Mouse (Mus musculus): ENCODE measurements around the gene Mymx. TPM values are rescaled to one million over a fixed set of nuclear protein-coding genes. Genes with fewer than 3 reads are reported as not detected.

Mymx gene
- total RNA-seq, 2 experiments from 2014 or later = not detected

GRCm38 (mm10) chr17:45575123-45575897 lies 26.6 kb downstream of the Mymx start:
- DNase-seq = no peak
- intact Hi-C loops (cut with DNase I) = no loop called here

DNA sequence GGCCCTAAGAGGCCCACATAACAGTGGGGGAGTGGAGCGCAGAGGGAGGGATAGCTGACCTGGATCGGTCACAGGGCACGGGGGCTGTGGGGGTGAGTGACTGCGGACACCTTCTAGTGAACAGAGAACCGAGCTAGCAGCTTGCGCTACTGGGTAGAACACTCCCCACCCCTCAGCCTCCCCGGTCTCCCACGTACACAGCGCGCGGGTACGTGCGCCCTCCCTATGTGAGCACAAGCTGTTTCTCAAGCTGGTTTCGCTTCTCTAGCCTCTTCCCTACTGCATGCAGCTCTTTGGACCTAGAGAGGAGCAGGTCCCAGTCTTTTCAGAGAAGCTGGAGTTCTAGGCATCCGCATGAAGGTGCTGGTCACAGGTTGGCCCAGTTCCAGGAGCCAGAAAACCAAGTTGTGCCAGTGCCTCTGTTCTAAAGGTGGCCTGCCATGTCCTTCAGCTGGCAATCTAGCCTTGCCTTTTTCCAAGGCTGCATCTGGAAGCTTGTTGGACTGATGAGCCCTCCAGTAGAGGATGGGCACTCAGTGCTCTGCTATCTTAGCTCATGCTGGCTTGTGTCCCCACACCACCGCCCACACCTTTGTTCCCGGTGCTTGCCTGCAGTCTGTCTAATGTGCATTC lies 27.7 kb downstream of the Mymx start:
- intact Hi-C loops (cut with DNase I) = loop anchor here (5.0 kb wide), 1 partner anchor 628 kb away; the partner anchor contains the start of genes Polh and Xpo5
- DNase-seq = peak; percentile 71 to 83

- peak; percentile 97 to 98 for DNase-seq
- intact Hi-C loops (cut with DNase I) = loop anchor here (5.0 kb wide), 1 partner anchor 629 kb away; the partner anchor contains the start of genes Polh and Xpo5
Observed at GRCm38 (mm10) chr17:45573780-45574123, 28.1 kb downstream of the Mymx start.

DNA sequence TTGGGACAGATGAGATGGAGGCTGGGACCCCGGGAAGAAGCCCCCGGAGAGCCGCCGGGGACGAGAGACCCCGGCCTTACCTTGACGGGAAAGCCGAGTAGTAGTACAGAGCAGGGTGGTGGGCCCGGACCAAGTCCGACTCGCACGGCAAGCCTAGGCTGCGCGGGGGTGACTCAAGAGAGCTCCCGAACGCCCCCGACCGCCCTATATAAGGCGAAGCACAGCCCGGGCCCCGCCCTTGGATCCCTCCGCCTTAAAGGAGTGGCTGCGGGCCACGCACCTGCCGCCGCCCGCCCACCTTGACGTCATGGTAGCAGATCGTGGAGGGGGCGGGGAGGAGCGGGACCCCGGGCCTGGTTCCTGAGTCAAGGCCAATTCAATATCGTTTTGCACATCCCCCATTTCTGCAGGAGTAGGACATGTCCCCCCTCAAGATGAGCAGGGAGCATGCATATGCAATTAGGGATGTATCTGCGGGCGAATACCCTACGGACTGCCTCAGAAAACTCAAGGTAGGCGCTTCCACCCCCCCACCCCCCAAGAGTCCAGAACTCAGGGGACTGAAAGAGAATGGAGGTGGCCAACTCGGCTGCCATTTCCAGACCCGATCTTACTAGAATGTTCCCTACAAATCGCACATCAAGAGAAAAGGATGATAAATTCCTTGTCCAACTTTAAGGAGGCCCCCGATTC lies 28.7 kb downstream of the Mymx start, which contains the start of gene Hsp90ab1:
Gene Hsp90ab1 (minus strand): TSS at position 185 of the 693 bp plus-strand sequence.
- DNase-seq = peak; percentile 99
- intact Hi-C loops (cut with DNase I) = loop anchor here (5.0 kb wide), 1 partner anchor 629 kb away; the partner anchor contains the start of genes Polh and Xpo5

GRCm38 (mm10) chr17:45572103-45573086 lies 29.5 kb downstream of the Mymx start:
- DNase-seq = peak; percentile 80 to 83
- intact Hi-C loops (cut with DNase I) = loop anchor here (5.0 kb wide), 1 partner anchor 630 kb away; the partner anchor contains the start of genes Polh and Xpo5

DNA sequence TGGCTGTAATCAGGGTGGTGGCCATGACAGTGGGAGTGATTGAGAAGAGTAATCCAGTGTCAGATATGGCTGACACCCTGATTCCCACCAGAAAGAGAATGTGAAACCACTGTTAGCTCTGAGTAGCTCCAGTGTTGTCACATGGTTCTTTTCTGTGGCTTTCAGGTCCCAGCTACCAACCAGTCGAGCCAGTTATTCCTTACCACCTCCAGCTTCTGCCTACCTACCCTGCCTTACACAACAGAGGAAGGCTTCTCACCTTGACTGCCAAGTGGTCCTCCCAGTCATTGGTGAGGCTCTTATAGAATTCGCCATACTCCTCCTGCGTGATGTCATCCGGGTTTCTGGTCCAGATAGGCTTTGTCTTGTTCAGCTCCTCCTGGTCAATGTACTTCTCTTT lies 31.9 kb downstream of the Mymx start:
- DNase-seq = no peak
- intact Hi-C loops (cut with DNase I) = loop anchor here (5.0 to 10.0 kb wide), 2 partner anchors 595 to 632 kb away; partner anchors contain the start of genes Gtpbp2, Polh and Xpo5

GRCm38 (mm10) chr17:45568990-45569389 lies 32.9 kb downstream of the Mymx start:
- intact Hi-C loops (cut with DNase I) = loop anchor here (10.0 kb wide), 1 partner anchor 596 kb away; the partner anchor contains the start of gene Gtpbp2
- no peak for DNase-seq

- DNase-seq = no peak
- intact Hi-C loops (cut with DNase I) = loop anchor here (10.0 kb wide), 1 partner anchor 598 kb away; the partner anchor contains the start of gene Gtpbp2
Observed at GRCm38 (mm10) chr17:45567162-45567601, 34.7 kb downstream of the Mymx start.

- intact Hi-C loops (cut with DNase I) = loop anchor here (10.0 kb wide), 1 partner anchor 598 kb away; the partner anchor contains the start of gene Gtpbp2
- no peak for DNase-seq
Observed at GRCm38 (mm10) chr17:45566360-45567161, 35.3 kb downstream of the Mymx start.

GRCm38 (mm10) chr17:45566031-45566359 lies 35.9 kb downstream of the Mymx start:
- intact Hi-C loops (cut with DNase I) = loop anchor here (10.0 kb wide), 1 partner anchor 599 kb away; the partner anchor contains the start of gene Gtpbp2
- DNase-seq = no peak

DNA sequence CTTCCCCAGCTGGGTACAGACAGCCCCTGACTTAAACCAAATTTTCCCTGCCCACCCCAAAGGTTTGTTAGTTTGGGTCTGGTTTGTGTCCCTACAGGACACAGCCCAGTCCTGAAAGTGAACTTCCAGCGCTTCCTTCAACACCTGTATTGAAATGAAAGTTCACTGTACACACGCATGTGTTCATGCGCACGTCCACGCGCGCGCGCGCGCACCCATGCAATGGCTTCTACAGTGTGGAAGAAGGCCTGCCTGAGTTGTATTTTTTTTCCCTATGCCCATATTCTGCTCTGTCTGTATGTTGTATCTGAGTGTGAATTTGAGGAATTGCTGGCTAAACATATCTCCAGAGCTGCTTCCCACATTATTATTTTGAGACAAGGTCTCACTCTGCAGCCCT lies 36.8 kb downstream of the Mymx start:
- DNase-seq = no peak
- intact Hi-C loops (cut with DNase I) = loop anchor here (10.0 kb wide), 1 partner anchor 600 kb away; the partner anchor contains the start of gene Gtpbp2

- DNase-seq = no peak
- intact Hi-C loops (cut with DNase I) = loop anchor here (10.0 kb wide), 1 partner anchor 600 kb away; the partner anchor contains the start of gene Gtpbp2
Observed at GRCm38 (mm10) chr17:45564531-45565084, 37.3 kb downstream of the Mymx start.

GRCm38 (mm10) chr17:45563655-45564530 lies 38.0 kb downstream of the Mymx start, which contains the start of gene Slc35b2:
Gene Slc35b2 (plus strand): TSS chr17:45563874.
- DNase-seq = peak; percentile 94 to 96
- intact Hi-C loops (cut with DNase I) = loop anchor here (10.0 kb wide), 1 partner anchor 601 kb away; the partner anchor contains the start of gene Gtpbp2

DNA sequence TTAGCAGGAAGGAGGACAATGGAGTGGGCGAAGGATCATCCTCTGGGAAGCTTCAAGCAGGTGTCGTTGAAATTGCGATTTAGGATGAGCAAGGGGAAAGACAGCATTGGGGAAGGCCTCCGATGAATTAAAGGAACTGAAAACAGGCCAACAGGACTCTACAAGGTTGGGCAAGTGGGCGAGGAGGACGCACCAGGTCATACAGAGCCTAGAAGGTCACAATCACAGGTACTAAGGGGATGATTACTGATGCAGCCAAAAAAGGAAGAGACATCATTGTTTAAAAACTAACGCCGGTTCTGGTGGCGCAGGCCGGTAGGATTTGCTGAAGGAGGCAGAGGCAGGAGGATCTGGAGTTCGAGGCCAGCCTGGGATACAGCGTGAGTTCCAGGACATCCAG lies 38.7 kb downstream of the Mymx start:
- no peak for DNase-seq
- intact Hi-C loops (cut with DNase I) = loop anchor here (10.0 kb wide), 1 partner anchor 602 kb away; the partner anchor contains the start of gene Gtpbp2

GRCm38 (mm10) chr17:45559732-45560525 lies 42.0 kb downstream of the Mymx start:
- intact Hi-C loops (cut with DNase I) = loop anchor here (10.0 kb wide), 1 partner anchor 605 kb away; the partner anchor contains the start of gene Gtpbp2
- DNase-seq = no peak

Data from heart, postnatal 36 days (tissue).